Mouse (Mus musculus): ENCODE data around the gene Pdzrn4. TPM values are rescaled to one million over a fixed set of nuclear protein-coding genes. Genes with fewer than 3 reads are reported as not detected.

The Pdzrn4 gene
- total and polyA plus RNA-seq, 3 experiments: not detected

GRCm38 (mm10) chr15:92610866-92611265 lies 214.2 kb downstream of the Pdzrn4 start:
- no peaks in the 10 kb centered on the region for H3K9me3 ChIP-seq (replicated peaks; ENCODE audit: insufficient read depth, low read length)
- TF ChIP-seq RAD21 (IDR thresholded peaks at IDR 0.05; ENCODE audit: low read depth, low read length) (no peak), MYC (IDR thresholded peaks at IDR 0.05; ENCODE audit: low read depth, low read length) (no peak), MXI1 (IDR thresholded peaks at IDR 0.05; ENCODE audit: low read depth, low read length) (no peak), MAZ (IDR thresholded peaks at IDR 0.05; ENCODE audit: low read depth, low read length) (no peak), GATA1 (IDR thresholded peaks at IDR 0.05; ENCODE audit: low read depth, low read length) (no peak), MEF2A (IDR thresholded peaks at IDR 0.05; ENCODE audit: extremely low read depth, insufficient replicate concordance, low read depth, low read length, poor library complexity, severe bottlenecking) (no peak), HCFC1 (IDR thresholded peaks at IDR 0.05; ENCODE audit: low read depth, low read length) (no peak), TCF12 (IDR thresholded peaks at IDR 0.05; ENCODE audit: low read depth, low read length) (no peak), SMC3 (IDR thresholded peaks at IDR 0.05; ENCODE audit: low read depth, low read length) (no peak)

DNA sequence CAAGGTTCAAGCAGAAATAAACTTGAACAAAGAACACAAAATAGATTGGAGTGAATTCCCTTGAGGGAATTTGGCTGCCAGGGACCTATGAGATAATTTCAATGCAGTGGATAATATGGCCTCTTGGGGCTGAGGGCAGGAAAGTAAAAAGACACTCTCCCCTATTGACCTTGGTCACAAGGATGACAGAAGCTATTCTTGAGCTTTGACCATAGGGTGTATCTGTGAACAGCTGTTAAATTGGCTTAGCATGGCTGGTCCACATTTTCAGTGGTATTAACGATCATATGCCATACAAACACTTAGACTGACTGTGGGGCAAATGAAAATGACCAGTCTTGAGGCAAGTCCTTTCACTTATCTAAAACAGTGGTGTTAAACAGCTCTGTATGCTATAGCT lies 215.7 kb downstream of the Pdzrn4 start:
- no peak for TF ChIP-seq TBP (IDR thresholded peaks at IDR 0.05; ENCODE audit: low read depth, low read length)
- TF ChIP-seq RAD21 (IDR thresholded peaks at IDR 0.05; ENCODE audit: low read depth, low read length): no peak
- no peak overlapping the region for H3K9ac ChIP-seq (ENCODE audit: control insufficient read depth, low read depth, low read length, poor library complexity, severe bottlenecking)
- H3K27me3 ChIP-seq (ENCODE audit: control insufficient read depth in 1 of 2, insufficient read depth in 2 of 2, low read length in 2 of 2): no peaks in the 10 kb centered on the region
- no peaks in the 10 kb centered on the region for H3K79me2 ChIP-seq (ENCODE audit: control insufficient read depth, insufficient read depth, low read length, poor library complexity)
- H3K27ac ChIP-seq (ENCODE audit: control insufficient read depth, low read depth, low read length): no peak overlapping the region
- H3K4me1 ChIP-seq (ENCODE audit: control insufficient read depth in 1 of 2, insufficient read depth in 2 of 2, low read length in 2 of 2): no peaks in the 10 kb centered on the region
- H3K36me3 ChIP-seq (ENCODE audit: control insufficient read depth in 1 of 2, insufficient read depth in 2 of 2, low read length in 2 of 2): no peaks in the 10 kb centered on the region
- no peaks in the 10 kb centered on the region for H3K9me3 ChIP-seq (replicated peaks; ENCODE audit: insufficient read depth, low read length)
- DNase-seq (ENCODE audit: low read depth, low spot score): no peak
- no peak overlapping the region for H3K4me3 ChIP-seq (ENCODE audit: control insufficient read depth in 1 of 2, insufficient read depth in 1 of 2, low read depth in 2 of 2, low read length in 2 of 2)

More at GRCm38 (mm10) chr15:92610866-92611265, 214.2 kb downstream of the Pdzrn4 start:
- Histone ChIP-seq H3K27ac (ENCODE audit: control insufficient read depth, low read depth, low read length) (no peak overlapping the region), H3K27me3 (ENCODE audit: control insufficient read depth in 1 of 2, insufficient read depth in 2 of 2, low read length in 2 of 2) (no peaks in the 10 kb centered on the region), H3K4me1 (ENCODE audit: control insufficient read depth in 1 of 2, insufficient read depth in 2 of 2, low read length in 2 of 2) (no peaks in the 10 kb centered on the region), H3K79me2 (ENCODE audit: control insufficient read depth, insufficient read depth, low read length, poor library complexity) (no peaks in the 10 kb centered on the region), H3K4me3 (ENCODE audit: control insufficient read depth in 1 of 2, insufficient read depth in 1 of 2, low read depth in 2 of 2, low read length in 2 of 2) (no peak overlapping the region), H3K9ac (ENCODE audit: control insufficient read depth, low read depth, low read length, poor library complexity, severe bottlenecking) (no peak overlapping the region), H3K36me3 (ENCODE audit: control insufficient read depth in 1 of 2, insufficient read depth in 2 of 2, low read length in 2 of 2) (no peaks in the 10 kb centered on the region)
- DNase-seq (ENCODE audit: low read depth, low spot score): no peak

GRCm38 (mm10) chr15:92613228-92613627 lies 216.5 kb downstream of the Pdzrn4 start:
- Histone ChIP-seq H3K27ac (ENCODE audit: control insufficient read depth, low read depth, low read length) (no peak overlapping the region), H3K9ac (ENCODE audit: control insufficient read depth, low read depth, low read length, poor library complexity, severe bottlenecking) (no peak overlapping the region), H3K79me2 (ENCODE audit: control insufficient read depth, insufficient read depth, low read length, poor library complexity) (no peaks in the 10 kb centered on the region), H3K4me3 (ENCODE audit: control insufficient read depth in 1 of 2, insufficient read depth in 1 of 2, low read depth in 2 of 2, low read length in 2 of 2) (no peak overlapping the region), H3K36me3 (ENCODE audit: control insufficient read depth in 1 of 2, insufficient read depth in 2 of 2, low read length in 2 of 2) (no peaks in the 10 kb centered on the region), H3K9me3 (replicated peaks; ENCODE audit: insufficient read depth, low read length) (no peaks in the 10 kb centered on the region), H3K27me3 (ENCODE audit: control insufficient read depth in 1 of 2, insufficient read depth in 2 of 2, low read length in 2 of 2) (no peaks in the 10 kb centered on the region), H3K4me1 (ENCODE audit: control insufficient read depth in 1 of 2, insufficient read depth in 2 of 2, low read length in 2 of 2) (no peaks in the 10 kb centered on the region)
- TF ChIP-seq NRF1 (IDR thresholded peaks at IDR 0.05; ENCODE audit: insufficient read depth, low read depth, low read length, poor library complexity, severe bottlenecking): no peak
- TF ChIP-seq MAZ (IDR thresholded peaks at IDR 0.05; ENCODE audit: low read depth, low read length): no peak
- no peak for TF ChIP-seq KAT2A (conservative IDR thresholded peaks at IDR 0.05; ENCODE audit: low read depth, low read length)
- no peak for TF ChIP-seq ELF1 (IDR thresholded peaks at IDR 0.05; ENCODE audit: low read depth, low read length)
- no peak for TF ChIP-seq GATA1 (IDR thresholded peaks at IDR 0.05; ENCODE audit: low read depth, low read length)
- DNase-seq (ENCODE audit: low read depth, low spot score): no peak

Measured in MEL (cell line).